27 mouse cellular contexts compared by ENCODE assay signal in the genomic region with DNA sequence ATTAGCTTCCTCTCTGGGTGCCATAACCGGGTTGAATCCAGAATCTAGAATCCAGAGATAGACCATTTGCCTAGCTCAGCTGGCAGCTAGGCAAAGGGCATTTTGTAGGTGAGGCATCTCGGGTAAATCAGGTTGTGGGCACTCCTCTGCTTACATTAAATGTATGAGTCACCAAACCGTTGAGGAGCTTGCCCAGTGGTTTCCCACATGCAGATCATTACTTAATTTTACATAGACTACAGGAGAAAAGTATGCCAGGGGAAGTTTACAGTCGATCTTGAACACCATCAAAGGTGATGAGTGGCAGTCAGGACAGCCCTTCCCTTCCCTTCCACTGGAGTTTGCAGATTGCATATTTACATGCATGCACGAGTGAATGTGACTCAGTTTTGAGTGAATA.
"Had no signal": no experiment of that assay in that cellular context is flagged by ENCODE, and none has a peak within 500 bp of the region (broad histone marks: within the 10 kb centered on the region; RNA-seq: fewer than 3 reads in every experiment).

No protein-coding gene starts in this region.

- DNase-seq: gastrocnemius, adult 2 months; gastrocnemius, postnatal 10 days; gastrocnemius, postnatal 25 days; heart, postnatal 10 days; heart, postnatal 4 days; kidney, adult 2 months; kidney, adult 9 months; kidney, postnatal 14 days; kidney, postnatal 36 days; layer of hippocampus, adult 9-11 months; layer of hippocampus, postnatal 36 days; left cerebral cortex, postnatal 4 days had no signal

- H3K36me3 ChIP-seq: heart, embryonic 10.5 days; heart, embryonic 12.5 days; hindbrain, embryonic 10.5 days; hindbrain, embryonic 12.5 days; intestine, embryonic 15.5 days; kidney, embryonic 15.5 days; limb, embryonic 13.5 days; limb, embryonic 15.5 days; liver, embryonic 12.5 days had no signal

- ATAC-seq: hindbrain, embryonic 16.5 days; inflammation-experienced regulatory T-cells, adult 6 months; intestine, embryonic 15.5 days; intestine, postnatal 0 days; liver, embryonic 12.5 days had no signal

- H3K9me3 ChIP-seq: heart, embryonic 10.5 days; hindbrain, embryonic 10.5 days; hindbrain, embryonic 12.5 days; intestine, embryonic 15.5 days; kidney, embryonic 15.5 days; limb, embryonic 13.5 days; limb, embryonic 15.5 days; liver, embryonic 12.5 days had no signal

- H3K27me3 ChIP-seq: heart, embryonic 12.5 days; hindbrain, embryonic 12.5 days; intestine, embryonic 15.5 days; kidney, embryonic 15.5 days; limb, embryonic 13.5 days; limb, embryonic 15.5 days; liver, embryonic 12.5 days had no signal

- H3K4me2 ChIP-seq: heart, embryonic 12.5 days; hindbrain, embryonic 12.5 days; hindbrain, embryonic 14.5 days; intestine, embryonic 15.5 days; kidney, embryonic 15.5 days; limb, embryonic 13.5 days; limb, embryonic 15.5 days; liver, embryonic 12.5 days had no signal

- H3K27ac ChIP-seq: gastrocnemius, adult 2 months; heart, embryonic 10.5 days; hindbrain, embryonic 10.5 days; hindbrain, embryonic 12.5 days; hindbrain, embryonic 14.5 days; intestine, embryonic 15.5 days; kidney, embryonic 15.5 days; kidney, postnatal 0 days; limb, embryonic 13.5 days; limb, embryonic 15.5 days; liver, embryonic 12.5 days; liver, embryonic 14.5 days had no signal

- H3K9ac ChIP-seq: heart, embryonic 12.5 days; hindbrain, embryonic 12.5 days; hindbrain, embryonic 14.5 days; intestine, embryonic 15.5 days; kidney, embryonic 15.5 days; limb, embryonic 13.5 days; limb, embryonic 15.5 days; liver, embryonic 12.5 days; liver, embryonic 14.5 days had no signal

- H3K4me1 ChIP-seq: heart, embryonic 10.5 days; heart, embryonic 12.5 days; intestine, embryonic 15.5 days; liver, embryonic 12.5 days had no signal

- H3K4me3 ChIP-seq: gastrocnemius, adult 2 months; heart, embryonic 10.5 days; heart, embryonic 12.5 days; hindbrain, embryonic 10.5 days; hindbrain, embryonic 12.5 days; intestine, embryonic 15.5 days; kidney, embryonic 15.5 days; limb, embryonic 13.5 days; limb, embryonic 15.5 days; liver, embryonic 12.5 days had no signal
